Mouse (Mus musculus) cerebellum, adult 2 months (tissue): ENCODE data around the gene Abca13.

Source experiments
- CTCF ChIP-seq: fragments of 200-500 bp; IDR thresholded peaks from 2 replicates; pipeline ENCODE4 v1.5.1; 2011; ENCODE audit warnings: low read depth, mild to moderate bottlenecking, control low read depth, low read length, moderate library complexity, borderline replicate concordance; ENCODE audit not compliant: insufficient read depth
- POLR2A ChIP-seq: fragments of 200-500 bp; IDR thresholded peaks from 2 replicates; pipeline ENCODE4 v1.6.1; 2011; ENCODE audit warnings: low read length, control low read depth, borderline replicate concordance; ENCODE audit not compliant: insufficient read depth

GRCm38 (mm10) chr11:9500326-9501142, 308.8 kb downstream of the Abca13 start:
- TF ChIP-seq POLR2A (no peak), CTCF (no peak)
